Mouse (Mus musculus): ENCODE measurements around the gene Prc1. TPM values are rescaled to one million over a fixed set of nuclear protein-coding genes. Genes with fewer than 3 reads are reported as not detected.

The Prc1 gene
- 0.45 TPM for polyA plus RNA-seq (2014; fragmentation: Illumina TruSeq; extraction: RNeasy Lipid Tissue Mini Kit (QIAGEN cat#74804); ENCODE audit: low read depth, low replicate concordance)

GRCm38 (mm10) chr7:80294062-80294763 lies at the start of gene Prc1:
Prc1 (plus strand) TSS chr7:80294450.

GRCm38 (mm10) chr7:80246148-80246721 lies 48.0 kb upstream of the Prc1 start, which contains the start of gene Ttll13:
Ttll13 (plus strand) TSS chr7:80246376.

GRCm38 (mm10) chr7:80260625-80261371 lies 33.5 kb upstream of the Prc1 start, which contains the start of gene Ngrn:
Ngrn (plus strand) TSS chr7:80261215.

GRCm38 (mm10) chr7:80268897-80269750 lies 25.1 kb upstream of the Prc1 start, which contains the start of gene Vps33b:
Vps33b (plus strand) TSS chr7:80269649.

GRCm38 (mm10) chr7:80324043-80324815 lies 30.0 kb downstream of the Prc1 start, which contains the start of gene Rccd1:
Rccd1 (minus strand) TSS chr7:80324454.

GRCm38 (mm10) chr7:80340793-80341192 lies 46.5 kb downstream of the Prc1 start, which contains the start of gene Unc45a:
Unc45a (minus strand) TSS chr7:80341005.

GRCm38 (mm10) chr7:80342858-80343257 lies 48.6 kb downstream of the Prc1 start, which contains the start of gene Hddc3:
Hddc3 (plus strand) TSS chr7:80343104.

Other genes starting within 250 kb of the Prc1 start
- gene Idh2, start 179.1 kb upstream of the Prc1 start, polyA plus RNA-seq (2014; fragmentation: Illumina TruSeq; extraction: RNeasy Lipid Tissue Mini Kit (QIAGEN cat#74804); ENCODE audit: low read depth, low replicate concordance), result 2,203 TPM
- 6.7 TPM for gene Sema4b, start 107.6 kb upstream of the Prc1 start, polyA plus RNA-seq (2014; fragmentation: Illumina TruSeq; extraction: RNeasy Lipid Tissue Mini Kit (QIAGEN cat#74804); ENCODE audit: low read depth, low replicate concordance)
- 18.0 TPM for gene Cib1, start 61.6 kb upstream of the Prc1 start, polyA plus RNA-seq (2014; fragmentation: Illumina TruSeq; extraction: RNeasy Lipid Tissue Mini Kit (QIAGEN cat#74804); ENCODE audit: low read depth, low replicate concordance)
- 0.73 TPM for gene Gdpgp1, start 61.6 kb upstream of the Prc1 start, polyA plus RNA-seq (2014; fragmentation: Illumina TruSeq; extraction: RNeasy Lipid Tissue Mini Kit (QIAGEN cat#74804); ENCODE audit: low read depth, low replicate concordance)
- 0.47 TPM for gene Ttll13, start 48.1 kb upstream of the Prc1 start, polyA plus RNA-seq (2014; fragmentation: Illumina TruSeq; extraction: RNeasy Lipid Tissue Mini Kit (QIAGEN cat#74804); ENCODE audit: low read depth, low replicate concordance)
- gene Ngrn, start 33.2 kb upstream of the Prc1 start, polyA plus RNA-seq (2014; fragmentation: Illumina TruSeq; extraction: RNeasy Lipid Tissue Mini Kit (QIAGEN cat#74804); ENCODE audit: low read depth, low replicate concordance), result 35.1 TPM
- 4.5 TPM for gene Vps33b, start 24.8 kb upstream of the Prc1 start, polyA plus RNA-seq (2014; fragmentation: Illumina TruSeq; extraction: RNeasy Lipid Tissue Mini Kit (QIAGEN cat#74804); ENCODE audit: low read depth, low replicate concordance)
- gene Rccd1, start 30.0 kb downstream of the Prc1 start, polyA plus RNA-seq (2014; fragmentation: Illumina TruSeq; extraction: RNeasy Lipid Tissue Mini Kit (QIAGEN cat#74804); ENCODE audit: low read depth, low replicate concordance), result 9.5 TPM
- gene Unc45a, start 46.6 kb downstream of the Prc1 start, polyA plus RNA-seq (2014; fragmentation: Illumina TruSeq; extraction: RNeasy Lipid Tissue Mini Kit (QIAGEN cat#74804); ENCODE audit: low read depth, low replicate concordance), result 15.6 TPM
- 22.8 TPM for gene Hddc3, start 48.7 kb downstream of the Prc1 start, polyA plus RNA-seq (2014; fragmentation: Illumina TruSeq; extraction: RNeasy Lipid Tissue Mini Kit (QIAGEN cat#74804); ENCODE audit: low read depth, low replicate concordance)
- 44.8 TPM for gene Man2a2, start 76.9 kb downstream of the Prc1 start, polyA plus RNA-seq (2014; fragmentation: Illumina TruSeq; extraction: RNeasy Lipid Tissue Mini Kit (QIAGEN cat#74804); ENCODE audit: low read depth, low replicate concordance)
- gene Fes, start 93.5 kb downstream of the Prc1 start, polyA plus RNA-seq (2014; fragmentation: Illumina TruSeq; extraction: RNeasy Lipid Tissue Mini Kit (QIAGEN cat#74804); ENCODE audit: low read depth, low replicate concordance), result 9.1 TPM
- gene Furin, start 111.0 kb downstream of the Prc1 start, polyA plus RNA-seq (2014; fragmentation: Illumina TruSeq; extraction: RNeasy Lipid Tissue Mini Kit (QIAGEN cat#74804); ENCODE audit: low read depth, low replicate concordance), result 59.3 TPM
- gene Blm, start 240.7 kb downstream of the Prc1 start, polyA plus RNA-seq (2014; fragmentation: Illumina TruSeq; extraction: RNeasy Lipid Tissue Mini Kit (QIAGEN cat#74804); ENCODE audit: low read depth, low replicate concordance), result 2.0 TPM

Measured in heart, adult 10 weeks (tissue).